Mouse (Mus musculus) gastrocnemius, adult 2 months (tissue): Measurements from ENCODE around the gene Klhdc7b. TPM values are rescaled to one million over a fixed set of nuclear protein-coding genes. Genes with fewer than 3 reads are reported as not detected.

Experiments
- DNase-seq: peaks from one replicate; pipeline ENCODE4 v3.0.0; 2022
- H3K27ac ChIP-seq: fragments of 200-600 bp; 2 replicates; pipeline ENCODE4 v1.8.1; 2022; ENCODE audit warnings: mild to moderate bottlenecking
- H3K4me3 ChIP-seq: fragments of 200-600 bp; 2 replicates; pipeline ENCODE4 v1.8.1; 2022; ENCODE audit warnings: mild to moderate bottlenecking, moderate library complexity
- CTCF ChIP-seq: fragments of 200-600 bp; IDR thresholded peaks from 2 replicates; pipeline ENCODE4 v1.8.1; 2022; ENCODE audit warnings: antibody characterized with exemption, mild to moderate bottlenecking, moderate library complexity
- intact Hi-C: fragments of 180-260 bp; cut with DNase I; formaldehyde crosslinking; loops from one replicate; pipeline ENCODE4 v1.15.1; 2025
- total RNA-seq, 2 experiments: library from RNA; stranded (reverse); gene quantifications; 2 replicates each; pipeline ENCODE4 v1.2.3; 2021

The Klhdc7b gene
- total RNA-seq, 2 experiments from 2014 or later = not detected

DNA sequence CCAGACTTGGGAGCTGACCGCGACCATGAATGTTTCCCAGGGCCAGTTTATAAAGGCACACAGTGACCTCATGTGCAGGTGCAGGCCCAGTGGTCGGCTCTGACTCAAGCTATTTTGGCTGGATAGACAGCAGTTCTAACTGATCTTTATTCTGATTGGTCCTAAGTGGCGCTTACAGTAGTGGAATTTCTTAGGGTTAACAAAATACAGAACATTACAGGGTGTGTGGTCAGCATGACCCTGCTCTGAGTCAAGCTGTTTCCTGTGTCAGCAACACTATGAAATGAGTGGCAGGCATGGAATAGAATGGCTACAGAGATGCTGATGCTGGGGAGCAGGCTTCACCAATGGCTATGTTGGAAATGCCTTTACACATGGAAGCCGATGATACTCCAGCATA, 51.2 kb downstream of the Klhdc7b start:
- no peak for TF ChIP-seq CTCF
- Histone ChIP-seq H3K4me3 (no peak overlapping the region), H3K27ac (no peak overlapping the region)
- intact Hi-C loops = no loop called here
- no peak for DNase-seq

Other genes starting within 250 kb of the Klhdc7b start
- gene Mapk12, start 244.2 kb upstream of the Klhdc7b start, total RNA-seq = 100 to 1,000 TPM; 128 TPM
- gene Mapk11, start 235.3 kb upstream of the Klhdc7b start, total RNA-seq = 1 to 10 TPM; 1.0 to 1.1 TPM
- 1 to 10 TPM; 8.3 to 8.7 TPM for gene Plxnb2, start 204.1 kb upstream of the Klhdc7b start, total RNA-seq
- 10 to 100 TPM in 1 of 2 experiments, 1 to 10 TPM in 1; 8.9 to 10.9 TPM for gene Dennd6b, start 188.4 kb upstream of the Klhdc7b start, total RNA-seq
- gene Ppp6r2, start 173.4 kb upstream of the Klhdc7b start, total RNA-seq = 10 to 100 TPM; 90.7 to 94.1 TPM
- gene Sbf1, start 69.6 kb upstream of the Klhdc7b start, total RNA-seq = 10 to 100 TPM; 55.1 to 70.5 TPM
- not detected for gene Adm2, start 62.2 kb upstream of the Klhdc7b start, total RNA-seq
- gene Miox, start 50.5 kb upstream of the Klhdc7b start, total RNA-seq = not detected
- 10 to 100 TPM; 12.7 to 16.1 TPM for gene Lmf2, start 29.3 kb upstream of the Klhdc7b start, total RNA-seq
- 10 to 100 TPM; 40.9 to 41.4 TPM for gene Ncaph2, start 29.2 kb upstream of the Klhdc7b start, total RNA-seq
- gene Sco2, start 11.1 kb upstream of the Klhdc7b start, total RNA-seq = 10 to 100 TPM; 13.0 to 16.0 TPM
- under 1 TPM; 0.25 to 0.64 TPM for gene Tymp, start 7.9 kb upstream of the Klhdc7b start, total RNA-seq
- under 1 TPM; 0.38 to 0.53 TPM for gene Odf3b, start 5.6 kb upstream of the Klhdc7b start, total RNA-seq
- not detected for gene Syce3, start 25.6 kb downstream of the Klhdc7b start, total RNA-seq
- 100 to 1,000 TPM; 257 to 362 TPM for gene Cpt1b, start 40.9 kb downstream of the Klhdc7b start, total RNA-seq
- under 1 TPM; 0.56 to 0.64 TPM for gene C730034F03Rik, start 44.7 kb downstream of the Klhdc7b start, total RNA-seq
- gene Gm44502, start 44.8 kb downstream of the Klhdc7b start, total RNA-seq = 1 to 10 TPM in 1 of 2 experiments, under 1 TPM in 1; 0.87 to 2.0 TPM
- gene Chkb, start 45.0 kb downstream of the Klhdc7b start, total RNA-seq = 10 to 100 TPM; 21.4 to 23.3 TPM
- under 1 TPM; 0.08 to 0.25 TPM for gene Mapk8ip2, start 69.0 kb downstream of the Klhdc7b start, total RNA-seq
- gene Arsa, start 92.5 kb downstream of the Klhdc7b start, total RNA-seq = 1 to 10 TPM; 3.0 to 4.6 TPM
- 10 to 100 TPM; 12.2 to 20.4 TPM for gene Shank3, start 114.7 kb downstream of the Klhdc7b start, total RNA-seq
- gene Acr, start 183.4 kb downstream of the Klhdc7b start, total RNA-seq = under 1 TPM in 1 of 2 experiments, not detected in 1; 0.23 TPM
- gene Rabl2, start 207.0 kb downstream of the Klhdc7b start, total RNA-seq = 1 to 10 TPM; 2.3 to 2.7 TPM